Mouse (Mus musculus) embryonic facial prominence, embryonic 14.5 days (tissue): ENCODE data around the gene Gm904. TPM values are rescaled to one million over a fixed set of nuclear protein-coding genes. Genes with fewer than 3 reads are reported as not detected.
"Not testable (repeated sequence)": the region's sequence is repeated elsewhere in the genome, so short reads cannot be mapped to it uniquely, and the experiment has no call there.

ENCODE experiments used
- ATAC-seq: fragments of 200-750 bp; cut with Nextera tagmentation; 2 replicates; pipeline ENCODE4 v1.8.0; 2017; ENCODE audit warnings: low read depth, moderate number of reproducible peaks, moderate TSS enrichment
- DNase-seq: peaks from one replicate; pipeline ENCODE4 v3.0.0-alpha.2; 2015; ENCODE audit warnings: low spot score
- H3K27ac ChIP-seq: fragments of 300-500 bp; sonication (generic); replicated peaks from 2 replicates; pipeline ENCODE4 v1.5.1; 2014; ENCODE audit warnings: low read depth, mild to moderate bottlenecking, low read length, moderate library complexity
- H3K27me3 ChIP-seq: fragments of 300-500 bp; sonication (generic); replicated peaks from 2 replicates; pipeline ENCODE4 v1.6.1; 2014; ENCODE audit warnings: low read length; ENCODE audit not compliant: control insufficient read depth, insufficient read depth
- H3K36me3 ChIP-seq: fragments of 300-500 bp; sonication (generic); 2 replicates; pipeline ENCODE4 v1.6.1; 2014; ENCODE audit warnings: low read length, mixed read lengths; ENCODE audit not compliant: control insufficient read depth, insufficient read depth
- H3K4me1 ChIP-seq: fragments of 300-500 bp; sonication (generic); 2 replicates; pipeline ENCODE4 v1.6.1; 2014; ENCODE audit warnings: antibody characterized with exemption, low read length; ENCODE audit not compliant: control insufficient read depth, insufficient read depth
- H3K4me2 ChIP-seq: fragments of 300-500 bp; sonication (generic); 2 replicates; pipeline ENCODE4 v1.6.1; 2014; ENCODE audit warnings: low read depth, mild to moderate bottlenecking, low read length, moderate library complexity, mixed read lengths
- H3K4me3 ChIP-seq: fragments of 300-500 bp; sonication (generic); 2 replicates; pipeline ENCODE4 v1.5.1; 2014; ENCODE audit warnings: low read depth, mild to moderate bottlenecking, low read length
- H3K9ac ChIP-seq: fragments of 300-500 bp; sonication (generic); 2 replicates; pipeline ENCODE4 v1.6.1; 2014; ENCODE audit warnings: low read depth, mild to moderate bottlenecking, low read length, moderate library complexity, mixed read lengths
- H3K9me3 ChIP-seq: fragments of 300-500 bp; sonication (generic); 2 replicates; pipeline ENCODE4 v1.6.1; 2016; ENCODE audit warnings: low read length; ENCODE audit not compliant: control insufficient read depth
- WGBS: fragments of 180-500 bp; shearing (Covaris S2); extraction: QIAGEN DNeasy Blood & Tissue Kit; methylation state at CpG from one replicate; pipeline ENCODE4 v1.1.7; 2014; 5-methylcytosine and 5-hydroxymethylcytosine counted together
- microRNA-seq: library from miRNA; unstranded; fragments of <30 nt; microRNA quantifications from one replicate; pipeline ENCODE4, GENCODE M21; 2016; ENCODE audit warnings: borderline number of aligned reads
- polyA plus RNA-seq: library from polyadenylated mRNA; unstranded; fragments of >200 nt; fragmentation: Nextera tagmentation; extraction: Ambion mirVana; gene quantifications from 2 replicates; pipeline ENCODE4 v1.2.1, GENCODE M21; 2014

Gene Gm904
- not detected in 2 replicates for polyA plus RNA-seq

DNA sequence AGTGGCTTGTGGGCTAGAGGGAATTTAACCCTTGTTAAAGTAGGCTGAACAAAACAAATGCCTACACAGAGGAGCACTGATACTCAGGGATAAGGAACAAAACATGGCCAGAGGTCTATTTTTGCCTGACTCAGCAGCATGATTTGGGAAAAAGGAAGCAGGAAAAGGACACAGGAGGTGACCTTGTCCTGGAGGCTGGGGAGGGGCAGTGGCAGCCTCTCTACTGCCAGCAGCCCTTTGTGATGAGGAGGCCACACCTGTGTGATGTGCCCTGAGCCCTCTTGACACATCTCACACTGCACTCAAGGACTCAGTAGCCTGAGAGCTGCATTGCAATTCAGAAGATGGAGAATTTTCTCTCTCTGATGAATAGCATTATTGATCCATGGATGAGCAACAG lies at the start of gene Gm904:
TSS of gene Gm904 (plus strand) at position 301 of the 400 bp plus-strand sequence.
- H3K9ac ChIP-seq, H3K27ac ChIP-seq, H3K27me3 ChIP-seq, H3K4me3 ChIP-seq, H3K4me1 ChIP-seq, ATAC-seq, DNase-seq, H3K4me2 ChIP-seq, H3K9me3 ChIP-seq, H3K36me3 ChIP-seq: not testable (repeated sequence)

DNA sequence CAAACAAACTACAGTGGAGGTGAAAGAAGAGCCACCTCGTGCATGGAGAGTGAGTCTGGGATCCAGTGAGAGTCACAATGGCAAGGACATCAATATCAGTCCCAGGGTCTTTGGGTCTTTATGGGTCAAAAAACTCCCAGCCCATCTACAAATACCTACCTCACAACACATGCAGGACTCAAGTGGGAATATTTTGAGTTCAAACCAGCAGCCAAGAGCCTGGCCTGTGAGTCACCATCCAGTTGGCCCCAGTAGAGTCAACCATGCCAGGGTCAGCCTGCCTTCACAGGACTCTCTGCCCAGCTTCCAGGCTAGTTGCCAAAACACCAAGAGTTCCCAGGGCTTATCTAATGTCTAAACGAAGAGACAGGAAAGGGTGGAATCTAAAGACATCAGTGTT lies 5.7 kb downstream of the Gm904 start:
- not testable (repeated sequence) for H3K27ac ChIP-seq, H3K36me3 ChIP-seq, H3K4me1 ChIP-seq, H3K27me3 ChIP-seq, DNase-seq, H3K4me2 ChIP-seq, H3K4me3 ChIP-seq, H3K9ac ChIP-seq, ATAC-seq, H3K9me3 ChIP-seq
- WGBS, result 72% methylated on average over 2 of the region's 2 CpGs

Small RNA genes lying within 50 kb of the gene (microRNA-seq; reads per million reads assigned to microRNA genes)
- gene Gm23952 (not detected), gene Mir683-2 (not detected)

Other genes with a start within 250 kb of the Gm904 start
- gene Fbxw17, start 225.4 kb upstream of the Gm904 start, polyA plus RNA-seq, result 33.7 and 35.9 TPM in 2 replicates
- not detected in 2 replicates for gene Gm47429, start 199.3 kb upstream of the Gm904 start, polyA plus RNA-seq
- not detected in 2 replicates for gene Nutm2, start 175.9 kb upstream of the Gm904 start, polyA plus RNA-seq
- gene Gm8765, start 55.1 kb downstream of the Gm904 start, polyA plus RNA-seq, result not detected in 2 replicates